ENCODE assay signal across 35 mouse cellular contexts in genomic region chr1:55631496-55631895, GRCm38 (mm10).
"Had no signal": no experiment of that assay in that cellular context is flagged by ENCODE, and none has a peak within 500 bp of the region (broad histone marks: within the 10 kb centered on the region; RNA-seq: fewer than 3 reads in every experiment).

No protein-coding gene starts in this region.

- H3K27me3 ChIP-seq: heart, embryonic 12.5 days; heart, embryonic 13.5 days; heart, embryonic 15.5 days; hindbrain, embryonic 12.5 days; hindbrain, embryonic 15.5 days; intestine, embryonic 15.5 days; kidney, embryonic 15.5 days had no signal

- H3K4me3 ChIP-seq: heart, embryonic 10.5 days; heart, embryonic 12.5 days; heart, embryonic 13.5 days; heart, embryonic 15.5 days; hindbrain, embryonic 10.5 days; hindbrain, embryonic 12.5 days; hindbrain, embryonic 13.5 days; hindbrain, embryonic 15.5 days; intestine, embryonic 15.5 days; kidney, embryonic 15.5 days; layer of hippocampus, adult 2 months had no signal

- H3K27ac ChIP-seq: heart, embryonic 10.5 days; heart, embryonic 13.5 days; heart, embryonic 15.5 days; hindbrain, embryonic 10.5 days; hindbrain, embryonic 12.5 days; hindbrain, embryonic 13.5 days; hindbrain, embryonic 14.5 days; hindbrain, embryonic 15.5 days; hindbrain, postnatal 0 days; intestine, embryonic 15.5 days; kidney, embryonic 15.5 days; kidney, postnatal 0 days; layer of hippocampus, adult 2 months had no signal

- H3K36me3 ChIP-seq: heart, embryonic 10.5 days; heart, embryonic 12.5 days; heart, embryonic 13.5 days; heart, embryonic 15.5 days; hindbrain, embryonic 10.5 days; hindbrain, embryonic 12.5 days; hindbrain, embryonic 13.5 days; hindbrain, embryonic 15.5 days; intestine, embryonic 15.5 days; kidney, embryonic 15.5 days had no signal

- H3K9ac ChIP-seq: heart, embryonic 12.5 days; heart, embryonic 13.5 days; heart, embryonic 15.5 days; hindbrain, embryonic 12.5 days; hindbrain, embryonic 13.5 days; hindbrain, embryonic 14.5 days; hindbrain, embryonic 15.5 days; intestine, embryonic 15.5 days; kidney, embryonic 15.5 days had no signal

- H3K9me3 ChIP-seq: heart, embryonic 10.5 days; heart, embryonic 12.5 days; heart, embryonic 13.5 days; heart, embryonic 15.5 days; hindbrain, embryonic 10.5 days; hindbrain, embryonic 12.5 days; hindbrain, embryonic 13.5 days; hindbrain, embryonic 15.5 days; intestine, embryonic 15.5 days; kidney, embryonic 15.5 days had no signal

- H3K4me2 ChIP-seq: heart, embryonic 11.5 days; heart, embryonic 12.5 days; heart, embryonic 13.5 days; heart, embryonic 15.5 days; hindbrain, embryonic 12.5 days; hindbrain, embryonic 13.5 days; hindbrain, embryonic 14.5 days; hindbrain, embryonic 15.5 days; intestine, embryonic 15.5 days; kidney, embryonic 15.5 days had no signal

- ATAC-seq: hindbrain, embryonic 16.5 days; hindbrain, postnatal 0 days; inflammation-experienced regulatory T-cells, adult 6 months; intestine, embryonic 15.5 days; intestine, embryonic 16.5 days; intestine, postnatal 0 days had no signal

- DNase-seq: heart, postnatal 10 days; heart, postnatal 14 days; heart, postnatal 36 days; heart, postnatal 4 days; kidney, adult 11 months; kidney, adult 18-20 months; kidney, adult 2 months; kidney, adult 8-10 months; kidney, adult 9 months; kidney, postnatal 10 days; kidney, postnatal 14 days; kidney, postnatal 25 days; kidney, postnatal 36 days; kidney, postnatal 4 days; layer of hippocampus, adult 9-11 months; layer of hippocampus, postnatal 36 days had no signal

- H3K4me1 ChIP-seq: heart, embryonic 10.5 days; heart, embryonic 12.5 days; heart, embryonic 13.5 days; heart, embryonic 15.5 days; hindbrain, embryonic 10.5 days; hindbrain, embryonic 12.5 days; hindbrain, embryonic 13.5 days; hindbrain, embryonic 15.5 days; intestine, embryonic 15.5 days had no signal
